Mouse (Mus musculus): ENCODE results near the gene Gm37240.

GRCm38 (mm10) chr3:84732016-84732502 is 1155.3 kb downstream of the Gm37240 start:
- TF ChIP-seq CTCF (IDR thresholded peaks at IDR 0.05; ENCODE audit: borderline replicate concordance, insufficient read depth, low read length) (no peak), POLR2A (IDR thresholded peaks at IDR 0.05; ENCODE audit: low read depth, low read length) (no peak)
